ENCODE assay signal across 9 mouse cellular contexts in the genomic region with DNA sequence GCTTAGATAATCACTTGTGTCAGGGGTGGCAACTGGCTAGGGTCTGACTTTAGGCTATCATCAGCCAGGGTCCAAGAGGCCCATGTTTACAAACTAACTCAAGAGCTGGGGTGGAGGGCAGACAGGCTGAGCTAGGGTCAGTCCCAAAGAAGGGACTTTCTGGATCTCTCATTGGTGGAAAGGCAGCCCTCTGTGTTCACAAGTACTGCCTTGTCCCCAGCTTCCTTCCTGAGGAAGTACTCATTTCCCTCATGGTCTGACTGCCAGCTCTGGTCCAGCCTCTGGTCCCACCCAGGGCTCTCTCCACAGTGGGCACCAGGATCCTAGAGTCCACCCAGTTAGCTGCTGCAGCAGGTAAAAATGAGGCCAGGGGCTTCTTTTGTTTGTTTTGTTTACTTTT. TPM values are rescaled to one million over a fixed set of nuclear protein-coding genes. Genes with fewer than 3 reads are reported as not detected.
DNase-seq lines count a peak whose midpoint lies in the region; ATAC-seq and TF ChIP-seq lines count a peak whose summit lies in the region.
"Had no signal": no experiment of that assay in that cellular context is flagged by ENCODE, and none has a peak within 500 bp of the region (broad histone marks: within the 10 kb centered on the region; RNA-seq: fewer than 3 reads in every experiment).

No protein-coding gene starts in this region.

- no peak for TF ChIP-seq CTCF in kidney, postnatal 0 days (IDR thresholded peaks at IDR 0.05; ENCODE audit: low read depth)

- no peak overlapping the region for H3K4me2 ChIP-seq in hindbrain, embryonic 15.5 days
- no peak overlapping the region for H3K4me2 ChIP-seq in hindbrain, embryonic 12.5 days (replicated peaks)
- no peak overlapping the region for H3K4me2 ChIP-seq in kidney, postnatal 0 days (ENCODE audit: low read length)

- H3K9ac ChIP-seq in hindbrain, embryonic 15.5 days: no peak overlapping the region
- H3K9ac ChIP-seq in hindbrain, embryonic 12.5 days: no peak overlapping the region
- H3K9ac ChIP-seq in kidney, postnatal 0 days (ENCODE audit: low read depth, low read length): no peak overlapping the region

- peak overlapping the region; percentile 39; the same call in 1 of the 2 replicates for H3K27ac ChIP-seq in hindbrain, embryonic 15.5 days (replicated peaks)
- H3K27ac ChIP-seq in hindbrain, embryonic 12.5 days: no peak overlapping the region
- peak overlapping the region; percentile 62; the same call in 1 of the 2 replicates for H3K27ac ChIP-seq in heart, embryonic 10.5 days
- peak overlapping the region; percentile 77 for H3K27ac ChIP-seq in kidney, postnatal 0 days

- H3K36me3 ChIP-seq in hindbrain, embryonic 15.5 days: peaks cover 28% of the 10 kb centered on the region
- H3K36me3 ChIP-seq in hindbrain, embryonic 12.5 days: peaks cover 57% of the 10 kb centered on the region
- H3K36me3 ChIP-seq in heart, embryonic 10.5 days: peaks cover 73% of the 10 kb centered on the region
- H3K36me3 ChIP-seq in kidney, postnatal 0 days (ENCODE audit: insufficient read depth, low read length): peaks cover 28% of the 10 kb centered on the region
- H3K36me3 ChIP-seq: G1E had no signal

- ATAC-seq in hindbrain, embryonic 15.5 days (ENCODE audit: low FRiP score, low read depth): 0 out of 2 replicates have a peak, but pooled peaks have one; percentile 45
- ATAC-seq in hindbrain, embryonic 12.5 days (ENCODE audit: low FRiP score): no peak
- ATAC-seq in kidney, postnatal 0 days (replicated peaks; ENCODE audit: low FRiP score, low read depth): no peak
- no peak for ATAC-seq in cerebellum, adult (ENCODE audit: insufficient number of reproducible peaks, low FRiP score, low TSS enrichment)
- ATAC-seq in megakaryocyte-erythroid progenitor cell, adult 5-6 weeks (replicated peaks; ENCODE audit: low FRiP score, low TSS enrichment, poor library complexity, severe bottlenecking): no peak

- no peaks in the 10 kb centered on the region for H3K27me3 ChIP-seq in hindbrain, embryonic 15.5 days
- H3K27me3 ChIP-seq in hindbrain, embryonic 12.5 days: no peaks in the 10 kb centered on the region
- H3K27me3 ChIP-seq in heart, embryonic 10.5 days (ENCODE audit: insufficient read depth, poor library complexity, severe bottlenecking): no peaks in the 10 kb centered on the region
- H3K27me3 ChIP-seq in kidney, postnatal 0 days (ENCODE audit: insufficient read depth, low read length): no peaks in the 10 kb centered on the region

- H3K4me1 ChIP-seq in hindbrain, embryonic 15.5 days (replicated peaks): no peaks in the 10 kb centered on the region
- H3K4me1 ChIP-seq in hindbrain, embryonic 12.5 days: no peaks in the 10 kb centered on the region
- no peaks in the 10 kb centered on the region for H3K4me1 ChIP-seq in heart, embryonic 10.5 days
- H3K4me1 ChIP-seq in kidney, postnatal 0 days (replicated peaks; ENCODE audit: insufficient read depth, low read length): no peaks in the 10 kb centered on the region

- no peak for DNase-seq in heart, embryonic 10.5 days (ENCODE audit: low spot score)
- DNase-seq in kidney, postnatal 0 days (ENCODE audit: low spot score): peak; percentile 71
- DNase-seq in lung, postnatal 36 days: peak; percentile 82
- no peak for DNase-seq in layer of hippocampus, postnatal 36 days

- no peak overlapping the region for H3K4me3 ChIP-seq in hindbrain, embryonic 15.5 days
- H3K4me3 ChIP-seq in hindbrain, embryonic 12.5 days: no peak overlapping the region
- H3K4me3 ChIP-seq in heart, embryonic 10.5 days: no peak overlapping the region
- H3K4me3 ChIP-seq in kidney, postnatal 0 days (replicated peaks; ENCODE audit: low read depth, low read length): no peak overlapping the region

- no peaks in the 10 kb centered on the region for H3K9me3 ChIP-seq in hindbrain, embryonic 15.5 days
- no peaks in the 10 kb centered on the region for H3K9me3 ChIP-seq in hindbrain, embryonic 12.5 days (replicated peaks)
- H3K9me3 ChIP-seq in heart, embryonic 10.5 days: no peaks in the 10 kb centered on the region
- H3K9me3 ChIP-seq in kidney, postnatal 0 days (replicated peaks; ENCODE audit: low read length): no peaks in the 10 kb centered on the region
- H3K9me3 ChIP-seq: G1E had no signal

RNA-seq across cellular contexts. Expression of a gene that starts 60.0 kb away (rescaled TPM):
- 145 and 150 TPM in 2 replicates for polyA plus RNA-seq in hindbrain, embryonic 15.5 days (2015; fragmentation: Nextera tagmentation; extraction: Ambion mirVana)
- polyA plus RNA-seq in hindbrain, embryonic 12.5 days (2016; fragmentation: Nextera tagmentation; extraction: Ambion mirVana): 242 and 254 TPM in 2 replicates
- polyA plus RNA-seq in heart, embryonic 10.5 days (2016; fragmentation: Nextera tagmentation; extraction: Ambion mirVana): 130 and 141 TPM in 2 replicates
- polyA plus RNA-seq in kidney, postnatal 0 days (2015; fragmentation: Nextera tagmentation; extraction: Ambion mirVana): 145 and 157 TPM in 2 replicates
- total RNA-seq in layer of hippocampus, postnatal 36 days (2021): 100 to 1,000 TPM; 215 to 234 TPM
- total RNA-seq in megakaryocyte-erythroid progenitor cell, adult 5-6 weeks (2014; fragmentation: Nextera tagmentation): 107 and 116 TPM in 2 replicates
- total RNA-seq in megakaryocyte-erythroid progenitor cell, adult 5-6 weeks (2017): 42.8 and 45.5 TPM in 2 replicates

Comparison
In these comparisons a context has a peak if more than half of its experiments do, and no peak if none do; other contexts are left out.
1. DNase-seq: peak in kidney, postnatal 0 days (single experiment) and lung, postnatal 36 days (single experiment); none in heart, embryonic 10.5 days (single experiment) and layer of hippocampus, postnatal 36 days (0 of 2).